Mouse (Mus musculus) cerebellum, adult 2 months (tissue): ENCODE results near the gene Olfr1160. TPM values are rescaled to one million over a fixed set of nuclear protein-coding genes. Genes with fewer than 3 reads are reported as not detected.
"Not testable (repeated sequence)": the region's sequence is repeated elsewhere in the genome, so short reads cannot be mapped to it uniquely, and the experiment has no call there.

Experiments
- DNase-seq, 2 experiments: peaks; one replicate each; pipeline ENCODE4 v3.0.0; 2021
- H3K27ac ChIP-seq: fragments of 200-500 bp; 2 replicates; pipeline ENCODE4 v1.5.1; 2012; ENCODE audit warnings: low read length, control low read depth, inconsistent platforms; ENCODE audit not compliant: insufficient read depth
- H3K27me3 ChIP-seq: fragments of 200-500 bp; 2 replicates; pipeline ENCODE4 v1.6.1; 2012; ENCODE audit warnings: inconsistent platforms, mild to moderate bottlenecking, low read length, moderate library complexity; ENCODE audit not compliant: control insufficient read depth, insufficient read depth
- H3K4me1 ChIP-seq: fragments of 200-500 bp; 2 replicates; pipeline ENCODE4 v1.6.1; 2011; ENCODE audit warnings: low read length; ENCODE audit not compliant: control insufficient read depth, insufficient read depth
- H3K4me3 ChIP-seq: fragments of 200-500 bp; replicated peaks from 2 replicates; pipeline ENCODE3; 2011; ENCODE audit warnings: mild to moderate bottlenecking, low read depth, low read length, control low read depth; ENCODE audit not compliant: insufficient read depth
- CTCF ChIP-seq: fragments of 200-500 bp; IDR thresholded peaks from 2 replicates; pipeline ENCODE4 v1.5.1; 2011; ENCODE audit warnings: low read depth, mild to moderate bottlenecking, control low read depth, low read length, moderate library complexity, borderline replicate concordance; ENCODE audit not compliant: insufficient read depth
- POLR2A ChIP-seq: fragments of 200-500 bp; IDR thresholded peaks from 2 replicates; pipeline ENCODE4 v1.6.1; 2011; ENCODE audit warnings: low read length, control low read depth, borderline replicate concordance; ENCODE audit not compliant: insufficient read depth
- WGBS: fragments of 180-500 bp; shearing (Covaris S2); methylation state at CpG from one replicate; pipeline ENCODE4 v1.1.7; 2018; 5-methylcytosine and 5-hydroxymethylcytosine counted together
- polyA plus RNA-seq: library from polyadenylated mRNA; depleted of rRNA; stranded (reverse); fragments of >200 nt; gene quantifications from 2 replicates; pipeline ENCODE4 v1.2.3, GENCODE M21; 2012; rRNA removed

Gene Olfr1160
- polyA plus RNA-seq, result not detected in 2 replicates

GRCm38 (mm10) chr2:88007515-88008318, at the start of gene Olfr1160:
Olfr1160 (minus strand) TSS chr2:88008268.
- Histone ChIP-seq H3K4me3 (no peak within 1 kb of the TSS), H3K4me1 (no peaks in the 10 kb centered on the region), H3K27ac (no peak within 1 kb of the TSS), H3K27me3 (no peaks in the 10 kb centered on the region)
- no peak for DNase-seq
- TF ChIP-seq POLR2A, result no peak
- TF ChIP-seq CTCF, result no peak

DNA sequence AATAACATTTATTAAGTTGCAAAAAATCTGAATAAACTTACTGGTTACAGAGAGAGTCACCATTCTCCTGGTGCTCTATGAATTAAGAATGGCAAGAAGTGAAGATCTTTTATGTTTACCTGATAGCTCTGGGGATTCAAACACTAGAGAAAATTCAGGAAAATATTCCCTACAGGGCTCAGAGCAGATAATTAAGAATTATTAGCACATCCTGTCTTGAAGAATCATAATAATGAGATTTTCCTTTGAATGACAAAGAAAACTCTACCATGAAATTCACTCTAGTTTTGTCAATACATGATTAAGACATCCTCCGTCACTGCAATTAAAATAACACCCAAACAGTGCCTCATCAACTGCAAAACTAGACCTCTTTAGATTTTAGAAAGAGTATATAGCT, 43.0 kb upstream of the Olfr1160 start, which contains the start of gene Olfr1162:
Gene Olfr1162 (minus strand): TSS at position 101 of the 400 bp plus-strand sequence.
- Histone ChIP-seq H3K4me1 (no peaks in the 10 kb centered on the region), H3K27me3 (no peaks in the 10 kb centered on the region), H3K4me3 (no peak within 1 kb of the TSS), H3K27ac (no peak within 1 kb of the TSS)
- TF ChIP-seq POLR2A (no peak), CTCF (no peak)
- DNase-seq, result no peak
- 70% methylated on average over 1 of the region's 1 CpGs for WGBS

GRCm38 (mm10) chr2:88037599-88037998, 29.5 kb upstream of the Olfr1160 start, which contains the start of gene Olfr73:
Olfr73 (minus strand) TSS chr2:88037699.
- Histone ChIP-seq H3K4me1 (no peaks in the 10 kb centered on the region), H3K4me3 (no peak within 1 kb of the TSS), H3K27me3 (no peaks in the 10 kb centered on the region), H3K27ac (no peak within 1 kb of the TSS)
- DNase-seq, result no peak
- TF ChIP-seq CTCF (no peak), POLR2A (no peak)

DNA sequence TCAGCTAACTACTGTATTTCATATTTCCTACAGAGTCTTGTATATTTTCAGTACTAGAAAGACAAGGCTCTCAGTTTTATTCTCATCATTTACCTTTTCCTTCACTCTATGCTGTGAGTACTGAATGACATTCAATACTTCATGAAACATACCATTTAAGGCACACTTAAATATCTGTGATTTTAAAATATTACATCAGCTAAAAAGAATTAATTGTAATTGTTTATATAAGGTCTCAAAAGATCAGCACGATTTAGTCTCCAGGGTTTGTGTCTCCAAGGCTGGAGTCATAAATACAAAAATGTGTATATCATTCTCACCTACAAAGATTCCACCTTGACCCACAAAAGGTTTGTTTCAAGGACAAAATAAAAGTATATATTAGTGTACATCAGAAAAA, 14.4 kb upstream of the Olfr1160 start, which contains the start of gene Olfr1161:
Gene Olfr1161 (plus strand): TSS at position 301 of the 400 bp plus-strand sequence.
- H3K4me3 ChIP-seq, H3K4me1 ChIP-seq, H3K27me3 ChIP-seq, DNase-seq, H3K27ac ChIP-seq: not testable (repeated sequence)
- 84% methylated on average over 1 of the region's 1 CpGs for WGBS

DNA sequence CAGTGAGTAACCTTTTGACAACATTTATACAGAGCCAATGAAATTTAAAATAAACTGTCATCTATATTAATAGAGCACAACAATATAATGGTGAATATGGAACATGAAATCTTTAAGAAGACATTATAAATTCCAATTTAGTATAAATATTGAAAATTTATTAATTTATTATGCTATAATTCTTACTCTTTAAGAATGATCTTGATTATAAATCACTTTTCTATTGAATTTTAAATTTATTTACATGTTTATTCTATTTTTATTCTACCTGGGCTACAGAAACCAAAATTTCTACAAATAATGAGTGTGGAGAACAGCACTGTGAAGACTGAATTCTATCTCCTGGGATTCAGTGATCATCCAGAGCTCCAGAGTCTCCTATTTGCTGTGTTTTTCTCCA, 18.3 kb downstream of the Olfr1160 start, which contains the start of gene Olfr1158:
Gene Olfr1158 (plus strand): TSS at position 301 of the 400 bp plus-strand sequence.
- Histone ChIP-seq H3K4me3 (no peak within 1 kb of the TSS), H3K4me1 (no peaks in the 10 kb centered on the region), H3K27me3 (no peaks in the 10 kb centered on the region), H3K27ac (no peak within 1 kb of the TSS)
- no peak for DNase-seq
- TF ChIP-seq POLR2A (no peak), CTCF (no peak)

GRCm38 (mm10) chr2:87974563-87974962, 33.5 kb downstream of the Olfr1160 start, which contains the start of gene Olfr74:
Olfr74 (minus strand) TSS chr2:87974663.
- Histone ChIP-seq H3K4me1 (no peaks in the 10 kb centered on the region), H3K4me3 (no peak within 1 kb of the TSS), H3K27me3 (no peaks in the 10 kb centered on the region), H3K27ac (no peak within 1 kb of the TSS)
- 71% methylated on average over 3 of the region's 3 CpGs for WGBS
- no peak for DNase-seq
- TF ChIP-seq CTCF, result no peak
- TF ChIP-seq POLR2A, result no peak

DNA sequence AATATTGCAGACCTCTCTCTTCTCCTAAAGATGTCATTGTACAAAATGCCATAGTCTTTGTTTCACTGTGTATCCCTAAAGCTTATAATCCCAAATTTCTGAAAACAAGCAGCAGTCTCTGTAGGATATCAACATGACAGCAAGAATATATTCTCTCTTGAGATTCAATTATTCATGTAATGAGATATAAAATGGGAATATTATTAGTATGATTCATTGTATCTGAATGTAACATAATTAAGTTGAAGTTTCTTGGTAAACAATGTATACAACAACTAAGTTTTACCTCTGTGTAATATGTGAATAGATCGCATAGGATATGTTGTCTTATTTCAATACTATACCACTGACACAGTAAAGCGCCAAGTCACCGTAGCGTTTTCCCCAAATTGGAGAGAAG, 39.9 kb downstream of the Olfr1160 start, which contains the start of gene Olfr1157:
Gene Olfr1157 (minus strand): TSS at position 101 of the 400 bp plus-strand sequence.
- Histone ChIP-seq H3K4me3 (no peak within 1 kb of the TSS), H3K27ac (no peak within 1 kb of the TSS), H3K27me3 (no peaks in the 10 kb centered on the region), H3K4me1 (no peaks in the 10 kb centered on the region)
- DNase-seq, result no peak
- 98% methylated on average over 4 of the region's 4 CpGs for WGBS
- TF ChIP-seq POLR2A (no peak), CTCF (no peak)

DNA sequence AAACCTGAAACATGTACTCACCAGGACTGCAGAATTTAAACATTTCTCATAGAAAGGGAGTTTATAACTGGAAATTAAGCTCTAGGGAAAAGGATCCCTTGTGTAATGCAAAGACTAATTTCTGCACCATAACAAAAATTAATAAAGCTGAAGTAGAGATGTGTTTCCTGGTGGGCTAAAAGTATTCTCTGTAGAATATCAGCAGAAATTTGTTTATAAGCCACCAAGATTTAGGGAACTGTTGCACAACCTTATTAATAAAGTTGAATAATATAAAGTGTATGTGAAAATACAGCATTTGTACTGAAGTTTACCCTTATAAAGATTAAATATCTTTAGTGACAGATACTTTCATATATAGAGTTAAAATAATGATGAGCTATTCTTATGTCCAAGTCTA, 55.1 kb downstream of the Olfr1160 start, which contains the start of gene Olfr1156:
Gene Olfr1156 (minus strand): TSS at position 101 of the 400 bp plus-strand sequence.
- no peak for TF ChIP-seq CTCF
- TF ChIP-seq POLR2A, result no peak
- Histone ChIP-seq H3K4me3 (no peak within 1 kb of the TSS), H3K4me1 (no peaks in the 10 kb centered on the region), H3K27me3 (no peaks in the 10 kb centered on the region), H3K27ac (no peak within 1 kb of the TSS)
- no peak for DNase-seq

Other genes starting within 250 kb of the Olfr1160 start
- not detected in 2 replicates for gene Olfr152, start 228.8 kb downstream of the Olfr1160 start, polyA plus RNA-seq
- not detected in 2 replicates for gene Olfr1143, start 207.7 kb downstream of the Olfr1160 start, polyA plus RNA-seq
- gene Olfr1145, start 198.4 kb downstream of the Olfr1160 start, polyA plus RNA-seq, result not detected in 2 replicates
- gene Olfr1148, start 177.7 kb downstream of the Olfr1160 start, polyA plus RNA-seq, result not detected in 2 replicates
- not detected in 2 replicates for gene Olfr1150-ps1, start 164.3 kb downstream of the Olfr1160 start, polyA plus RNA-seq
- not detected in 2 replicates for gene Olfr1151, start 152.4 kb downstream of the Olfr1160 start, polyA plus RNA-seq
- not detected in 2 replicates for gene Olfr1152, start 141.8 kb downstream of the Olfr1160 start, polyA plus RNA-seq
- not detected in 2 replicates for gene Olfr1153, start 113.3 kb downstream of the Olfr1160 start, polyA plus RNA-seq
- not detected in 2 replicates for gene Olfr1154, start 103.1 kb downstream of the Olfr1160 start, polyA plus RNA-seq
- not detected in 2 replicates for gene Olfr1155, start 63.1 kb downstream of the Olfr1160 start, polyA plus RNA-seq
- not detected in 2 replicates for gene Olfr1156, start 55.2 kb downstream of the Olfr1160 start, polyA plus RNA-seq
- not detected in 2 replicates for gene Olfr1157, start 40.0 kb downstream of the Olfr1160 start, polyA plus RNA-seq
- not detected in 2 replicates for gene Olfr74, start 33.6 kb downstream of the Olfr1160 start, polyA plus RNA-seq
- not detected in 2 replicates for gene Olfr1158, start 18.2 kb downstream of the Olfr1160 start, polyA plus RNA-seq
- gene Olfr1161, start 14.5 kb upstream of the Olfr1160 start, polyA plus RNA-seq, result not detected in 2 replicates
- not detected in 2 replicates for gene Olfr73, start 29.4 kb upstream of the Olfr1160 start, polyA plus RNA-seq
- not detected in 2 replicates for gene Olfr1162, start 42.9 kb upstream of the Olfr1160 start, polyA plus RNA-seq
- not detected in 2 replicates for gene Olfr1163, start 63.6 kb upstream of the Olfr1160 start, polyA plus RNA-seq
- gene Olfr1164, start 85.7 kb upstream of the Olfr1160 start, polyA plus RNA-seq, result not detected in 2 replicates
- not detected in 2 replicates for gene Olfr1166, start 120.0 kb upstream of the Olfr1160 start, polyA plus RNA-seq
- not detected in 2 replicates for gene Olfr1167, start 146.9 kb upstream of the Olfr1160 start, polyA plus RNA-seq
- not detected in 2 replicates for gene Olfr1168, start 173.6 kb upstream of the Olfr1160 start, polyA plus RNA-seq
- not detected in 2 replicates for gene Olfr1170, start 220.1 kb upstream of the Olfr1160 start, polyA plus RNA-seq